Mouse (Mus musculus) hindbrain, postnatal 0 days (tissue): ENCODE results near the gene Fkbp5. TPM values are rescaled to one million over a fixed set of nuclear protein-coding genes. Genes with fewer than 3 reads are reported as not detected.
A peak's percentile ranks its signal among the peaks of the same experiment; 100 is the strongest.

Source experiments
- ATAC-seq: fragments of 200-750 bp; cut with Nextera tagmentation; 2 replicates; pipeline ENCODE4 v1.8.0; 2017; ENCODE audit warnings: mild to moderate bottlenecking, moderate TSS enrichment, moderate library complexity
- DNase-seq: peaks from one replicate; pipeline ENCODE4 v3.0.0-alpha.2; 2015; ENCODE audit warnings: low spot score
- H3K27ac ChIP-seq: fragments of 300-500 bp; sonication (generic); 2 replicates; pipeline ENCODE4 v1.5.1; 2014; ENCODE audit warnings: mild to moderate bottlenecking
- H3K27me3 ChIP-seq: fragments of 300-500 bp; sonication (generic); 2 replicates; pipeline ENCODE4 v1.6.1; 2014; ENCODE audit warnings: low read length, mixed read lengths; ENCODE audit not compliant: insufficient read depth
- H3K36me3 ChIP-seq: fragments of 300-500 bp; sonication (generic); 2 replicates; pipeline ENCODE4 v1.6.1; 2014; ENCODE audit warnings: low read length, mixed read lengths; ENCODE audit not compliant: insufficient read depth
- H3K4me1 ChIP-seq: fragments of 300-500 bp; sonication (generic); 2 replicates; pipeline ENCODE4 v1.6.1; 2014; ENCODE audit warnings: antibody characterized with exemption, low read length, mixed read lengths; ENCODE audit not compliant: insufficient read depth
- H3K4me2 ChIP-seq: fragments of 300-500 bp; sonication (generic); 2 replicates; pipeline ENCODE4 v1.6.1; 2014; ENCODE audit warnings: low read depth, mild to moderate bottlenecking, low read length, moderate library complexity, mixed read lengths
- H3K4me3 ChIP-seq: fragments of 300-500 bp; sonication (generic); 2 replicates; pipeline ENCODE4 v1.5.1; 2014; ENCODE audit warnings: low read length
- H3K9ac ChIP-seq: fragments of 300-500 bp; sonication (generic); replicated peaks from 2 replicates; pipeline ENCODE4 v1.6.1; 2014; ENCODE audit warnings: mild to moderate bottlenecking, low read length, moderate library complexity, mixed read lengths
- H3K9me3 ChIP-seq: fragments of 300-500 bp; sonication (generic); 2 replicates; pipeline ENCODE4 v1.6.1; 2016; ENCODE audit warnings: low read length, mixed read lengths
- CTCF ChIP-seq: IDR thresholded peaks from 2 replicates; pipeline ENCODE4 v1.5.1; 2016; ENCODE audit warnings: antibody characterized with exemption, control low read depth, low read depth
- WGBS: fragments of 180-500 bp; shearing (Covaris S2); extraction: QIAGEN DNeasy Blood & Tissue Kit; methylation state at CpG from one replicate; pipeline ENCODE4 v1.1.7; 2014; 5-methylcytosine and 5-hydroxymethylcytosine counted together
- microRNA-seq, 2 experiments: library from miRNA; unstranded; fragments of <30 nt; microRNA quantifications; one replicate each; pipeline ENCODE4; 2016
- polyA plus RNA-seq: library from polyadenylated mRNA; unstranded; fragments of >200 nt; fragmentation: Nextera tagmentation; extraction: Ambion mirVana; gene quantifications from 2 replicates; pipeline ENCODE4 v1.2.1, GENCODE M21; 2015
- total RNA-seq: library from RNA; depleted of rRNA; stranded (reverse); fragments of >200 nt; gene quantifications from 2 replicates; pipeline ENCODE4 v1.2.3, GENCODE M21; 2014; rRNA removed

Fkbp5 gene
- total and polyA plus RNA-seq, 2 experiments from 2014 or later = 20.0 to 27.5 TPM

- peak overlapping the region; percentile 59 for H3K4me3 ChIP-seq
- DNase-seq (no peak), ATAC-seq (peak; percentile 22)
- H3K27ac ChIP-seq = peak overlapping the region; percentile 70
- H3K4me2 ChIP-seq = peak overlapping the region; percentile 81
- peak overlapping the region; percentile 48 for H3K9ac ChIP-seq
- H3K36me3 ChIP-seq = no peaks in the 10 kb centered on the region
- no peaks in the 10 kb centered on the region for H3K9me3 ChIP-seq
- H3K27me3 ChIP-seq = 0 out of 2 replicates have a peak, but pooled peaks cover 6% of the 10 kb centered on the region
- no peak for TF ChIP-seq CTCF
- under 1% methylated on average over 53 of the region's 54 CpGs for whole genome bisulfite sequencing
- H3K4me1 ChIP-seq = no peaks in the 10 kb centered on the region; the same call in 1 of the 2 replicates
These were observed 167.3 kb downstream of the Fkbp5 start for GRCm38 (mm10) chr17:28349901-28350465.

DNA sequence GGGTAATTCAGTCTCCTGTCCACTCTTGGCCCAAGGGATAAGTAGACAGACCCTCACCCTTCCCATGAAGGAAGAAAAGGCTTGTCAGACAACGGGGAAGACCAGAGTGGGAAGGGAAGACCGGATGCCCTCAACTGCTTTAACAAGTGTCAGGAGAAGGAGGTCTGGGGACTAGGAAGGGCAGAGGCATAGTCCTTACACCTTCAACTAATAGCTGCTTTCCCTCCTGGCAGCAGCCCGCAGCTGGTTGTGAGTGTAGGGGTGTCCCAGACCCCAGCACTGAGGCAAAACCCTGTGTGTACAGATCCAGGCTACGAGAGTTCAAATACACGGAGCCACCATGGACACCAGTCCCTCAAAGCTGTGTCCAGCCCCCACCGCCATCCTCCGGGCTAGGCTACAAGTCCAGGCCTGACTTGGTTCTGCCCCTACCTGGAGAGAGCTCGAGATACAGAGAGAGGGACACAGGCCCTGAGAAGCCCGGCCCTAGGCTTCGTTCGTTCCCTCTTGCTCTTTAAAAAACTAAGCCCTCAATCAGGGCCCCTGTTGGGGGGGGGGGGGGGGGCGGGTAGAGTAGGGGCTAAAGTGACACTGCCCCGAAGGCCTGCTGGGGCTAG, 168.0 kb downstream of the Fkbp5 start:
- Histone ChIP-seq H3K9ac (peak overlapping the region; percentile 48), H3K4me2 (peak overlapping the region; percentile 81), H3K36me3 (no peaks in the 10 kb centered on the region), H3K27me3 (0 out of 2 replicates have a peak, but pooled peaks cover 6% of the 10 kb centered on the region), H3K27ac (peak overlapping the region; percentile 70; the same call in 1 of the 2 replicates), H3K4me3 (peak overlapping the region; percentile 59), H3K4me1 (no peaks in the 10 kb centered on the region; the same call in none of the 2 replicates), H3K9me3 (no peaks in the 10 kb centered on the region)
- TF ChIP-seq CTCF = no peak
- DNase-seq (no peak), ATAC-seq (no peak)
- 21% methylated on average over 13 of the region's 13 CpGs for WGBS

Small RNA genes lying within 50 kb of the gene (microRNA-seq; reads per million reads assigned to microRNA genes)
- gene Gm25195 = 0 reads per million in 2 experiments
- gene Mir6969 = 0 reads per million in 2 experiments

Other genes starting within 250 kb of the Fkbp5 start
- gene Fance, start 204.0 kb downstream of the Fkbp5 start, total RNA-seq = 38.7 and 46.5 TPM in 2 replicates
- 23.6 and 27.2 TPM in 2 replicates for gene Fance, start 204.0 kb downstream of the Fkbp5 start, polyA plus RNA-seq
- gene Rpl10a, start 189.1 kb downstream of the Fkbp5 start, total RNA-seq = 699 and 1,071 TPM in 2 replicates
- gene Rpl10a, start 189.1 kb downstream of the Fkbp5 start, polyA plus RNA-seq = 337 and 355 TPM in 2 replicates
- gene Tead3, start 166.7 kb downstream of the Fkbp5 start, total RNA-seq = 6.5 and 9.4 TPM in 2 replicates
- gene Tead3, start 166.7 kb downstream of the Fkbp5 start, polyA plus RNA-seq = 1.3 and 1.7 TPM in 2 replicates
- gene Tulp1, start 152.3 kb downstream of the Fkbp5 start, total RNA-seq = 1.4 TPM in 1 of 2 replicates, not detected in the other
- 1.8 and 2.0 TPM in 2 replicates for gene Tulp1, start 152.3 kb downstream of the Fkbp5 start, polyA plus RNA-seq
- not detected in 2 replicates for gene Armc12, start 13.3 kb upstream of the Fkbp5 start, total RNA-seq
- not detected in 2 replicates for gene Armc12, start 13.3 kb upstream of the Fkbp5 start, polyA plus RNA-seq
- not detected in 2 replicates for gene Clpsl2, start 31.9 kb upstream of the Fkbp5 start, total RNA-seq
- gene Clpsl2, start 31.9 kb upstream of the Fkbp5 start, polyA plus RNA-seq = not detected in 2 replicates
- not detected in 2 replicates for gene Clps, start 43.2 kb upstream of the Fkbp5 start, total RNA-seq
- gene Clps, start 43.2 kb upstream of the Fkbp5 start, polyA plus RNA-seq = not detected in 2 replicates
- gene Lhfpl5, start 58.1 kb upstream of the Fkbp5 start, total RNA-seq = 26.6 and 42.3 TPM in 2 replicates
- gene Lhfpl5, start 58.1 kb upstream of the Fkbp5 start, polyA plus RNA-seq = 27.3 and 29.7 TPM in 2 replicates
- 36.0 and 52.1 TPM in 2 replicates for gene Srpk1, start 105.2 kb upstream of the Fkbp5 start, total RNA-seq
- gene Srpk1, start 105.2 kb upstream of the Fkbp5 start, polyA plus RNA-seq = 77.2 and 83.5 TPM in 2 replicates
- gene Slc26a8, start 172.7 kb upstream of the Fkbp5 start, total RNA-seq = 1.9 and 3.4 TPM in 2 replicates
- gene Slc26a8, start 172.7 kb upstream of the Fkbp5 start, polyA plus RNA-seq = 1.7 and 2.2 TPM in 2 replicates
- 35.7 and 41.8 TPM in 2 replicates for gene Mapk14, start 173.8 kb upstream of the Fkbp5 start, total RNA-seq
- gene Mapk14, start 173.8 kb upstream of the Fkbp5 start, polyA plus RNA-seq = 19.5 TPM in 2 replicates
- 2.3 and 4.3 TPM in 2 replicates for gene AC170998.1, start 208.6 kb upstream of the Fkbp5 start, total RNA-seq
- gene AC170998.1, start 208.6 kb upstream of the Fkbp5 start, polyA plus RNA-seq = 3.1 and 3.4 TPM in 2 replicates